Mouse (Mus musculus): ENCODE results near the gene Slc2a2. TPM values are rescaled to one million over a fixed set of nuclear protein-coding genes. Genes with fewer than 3 reads are reported as not detected.

Slc2a2 gene
- 10 to 100 TPM; 16.7 to 50.5 TPM for total RNA-seq (2021)
- long read RNA-seq, experiment 1, full-length matches to known transcripts = 16 of 35 reads
- long read RNA-seq, experiment 1, partial matches to known transcripts = 7 of 35 reads
- long read RNA-seq, experiment 1, other reads (novel, unspliced or antisense) = 12 of 35 reads
- long read RNA-seq, experiment 2, full-length matches to known transcripts = 2 of 3 reads
- long read RNA-seq, experiment 2, partial matches to known transcripts = 0 of 3 reads
- long read RNA-seq, experiment 2, other reads (novel, unspliced or antisense) = 1 of 3 reads

GRCm38 (mm10) chr3:28697797-28698196 lies at the start of gene Slc2a2:
Gene Slc2a2 (plus strand): TSS chr3:28697903.
- no peak for DNase-seq

- no peak for DNase-seq
These were observed 45.1 kb upstream of the Slc2a2 start for GRCm38 (mm10) chr3:28652574-28652973.

GRCm38 (mm10) chr3:28653043-28653442 lies 44.7 kb upstream of the Slc2a2 start:
- no peak for DNase-seq

- DNase-seq = no peak
These were observed 43.0 kb upstream of the Slc2a2 start for GRCm38 (mm10) chr3:28654740-28655139.

GRCm38 (mm10) chr3:28658349-28658748 lies 39.4 kb upstream of the Slc2a2 start:
- DNase-seq = no peak

DNA sequence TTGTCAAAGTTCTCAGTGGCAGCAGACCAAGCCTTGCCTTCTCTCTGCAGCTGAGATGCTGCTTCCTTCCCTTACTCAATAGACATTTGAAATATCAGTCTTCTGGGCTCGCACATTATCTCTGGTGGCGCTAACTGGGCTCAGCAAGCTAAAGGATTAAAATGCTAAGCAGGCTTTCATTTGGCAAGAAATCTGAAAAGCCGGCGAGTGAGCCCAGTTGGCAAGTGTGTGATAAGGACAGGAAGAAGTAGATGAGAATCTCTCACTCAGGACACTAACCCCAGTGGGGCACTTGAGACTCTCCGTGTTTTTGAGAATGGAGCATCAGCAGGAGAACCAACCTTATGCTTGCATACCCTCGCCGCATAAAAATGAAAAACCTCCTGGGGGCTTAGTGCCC lies 16.9 kb upstream of the Slc2a2 start:
- DNase-seq = no peak

DNA sequence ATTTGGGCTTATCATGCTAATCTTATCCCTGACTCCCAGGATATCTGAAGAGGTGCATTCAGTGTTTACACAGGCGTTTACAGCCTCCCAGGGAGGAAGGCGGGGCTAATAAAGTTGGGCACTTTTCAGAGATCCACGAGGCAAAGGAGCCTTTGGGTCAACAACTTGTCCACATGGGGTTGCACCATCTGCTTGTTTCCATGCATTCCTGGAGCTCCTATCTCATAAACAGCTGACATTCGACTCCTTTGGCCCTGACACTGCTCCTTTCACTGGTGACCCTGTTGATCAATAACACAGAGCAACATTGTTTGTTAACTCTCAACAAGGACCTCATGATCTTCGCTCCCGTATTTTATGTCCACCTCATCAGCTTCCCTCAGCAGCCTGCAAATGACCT lies 15.8 kb upstream of the Slc2a2 start:
- no peak for DNase-seq

DNA sequence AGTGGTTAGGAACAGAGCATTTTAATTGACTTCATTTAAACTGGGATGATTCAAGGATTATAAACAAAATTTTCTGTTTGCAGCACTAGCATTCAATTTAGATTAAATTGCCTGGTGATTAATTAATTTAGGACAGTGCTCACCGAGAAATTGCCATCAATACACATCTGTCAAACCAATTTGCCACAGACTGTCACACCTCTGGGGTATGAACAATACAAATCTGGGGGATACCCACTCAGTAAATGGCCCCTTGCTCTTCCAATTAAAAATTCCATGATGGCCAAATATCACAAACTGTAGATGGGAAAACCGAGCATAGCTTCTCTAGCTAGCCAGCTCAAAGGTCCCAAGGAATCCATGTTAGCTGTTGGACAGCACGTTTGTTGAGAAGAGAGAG lies 15.3 kb upstream of the Slc2a2 start:
- DNase-seq = no peak

DNA sequence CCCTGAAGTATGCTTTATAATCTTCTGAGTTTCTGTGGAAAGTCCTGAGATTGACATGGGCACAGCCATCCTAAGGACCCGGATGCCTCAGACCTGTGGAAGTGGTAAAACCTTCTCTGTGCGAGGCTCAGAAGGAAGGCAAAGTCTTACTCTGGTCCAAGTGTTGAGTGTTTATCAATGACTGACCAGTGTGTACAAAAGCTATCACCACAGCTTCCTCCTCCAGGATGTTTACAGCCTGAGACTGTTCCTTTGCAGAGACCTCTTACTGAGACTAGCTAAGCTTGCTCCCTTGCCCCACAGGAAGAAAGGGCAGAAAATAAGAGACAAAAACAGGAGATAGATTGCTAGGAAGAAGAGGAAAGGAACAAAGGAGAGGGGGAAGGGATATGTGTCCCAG lies 12.2 kb upstream of the Slc2a2 start:
- no peak for DNase-seq

DNA sequence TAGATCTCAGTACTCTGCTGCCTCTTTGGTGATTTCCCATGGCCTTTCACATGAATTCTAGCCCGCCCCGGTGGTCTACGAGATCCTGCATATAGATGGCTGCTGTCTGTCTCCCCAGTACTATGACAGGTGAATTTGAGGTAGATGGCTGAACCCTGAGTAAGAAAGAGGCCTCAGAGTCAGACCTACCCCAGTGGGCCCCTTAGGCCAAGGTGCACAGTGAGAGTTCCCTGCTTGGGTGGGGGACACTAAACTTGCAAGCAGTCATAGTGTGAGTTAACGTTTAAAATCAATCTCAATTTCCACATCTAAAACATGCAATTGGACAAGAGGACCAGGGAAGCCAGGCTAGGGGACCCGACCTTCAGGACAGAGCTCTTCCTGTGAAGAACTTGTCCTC lies 2.9 kb upstream of the Slc2a2 start:
- DNase-seq = no peak

DNA sequence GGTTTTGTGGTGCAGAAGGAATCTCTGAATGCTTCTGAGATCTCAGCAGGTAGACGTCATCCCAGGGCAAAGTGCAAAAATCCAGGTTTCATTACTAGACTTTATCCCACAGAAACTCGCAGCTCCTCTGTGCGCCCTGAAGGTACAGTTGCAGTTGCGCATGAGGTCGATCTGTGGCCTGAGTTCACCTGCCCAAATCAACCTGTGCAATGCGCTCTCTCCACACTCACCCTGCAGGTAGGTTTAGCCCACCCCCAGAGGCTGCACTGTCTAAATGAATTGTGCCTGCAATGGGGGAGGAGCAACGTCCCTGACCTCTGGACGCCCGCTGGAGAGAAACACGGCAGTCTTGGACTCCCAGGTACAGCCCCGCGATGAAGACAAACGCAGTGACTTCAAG lies 2.1 kb upstream of the Slc2a2 start:
- DNase-seq = no peak

DNA sequence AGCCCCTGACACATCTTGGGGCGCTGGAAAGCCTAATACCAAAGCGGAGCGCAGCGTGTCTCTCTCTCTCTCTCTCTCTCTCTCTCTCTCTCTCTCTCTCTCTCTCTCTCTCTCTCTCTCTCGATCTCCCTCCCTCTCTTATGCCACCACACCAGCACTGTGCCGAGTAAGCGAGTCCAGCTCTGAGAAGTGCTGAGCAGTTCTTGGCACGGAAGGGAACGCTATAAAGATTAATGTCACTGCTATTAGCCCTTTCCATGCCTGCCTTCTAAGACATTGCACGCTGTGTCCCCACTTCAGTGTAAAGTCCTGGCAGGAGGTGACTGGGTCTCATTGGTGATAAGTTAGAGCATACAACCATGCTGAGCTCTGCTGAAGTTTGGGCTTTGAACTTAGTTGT lies 1.5 kb upstream of the Slc2a2 start:
- DNase-seq = no peak

GRCm38 (mm10) chr3:28699601-28700000 lies 1.9 kb downstream of the Slc2a2 start:
- no peak for DNase-seq

- no peak for DNase-seq
These were observed 7.9 kb downstream of the Slc2a2 start for GRCm38 (mm10) chr3:28705522-28706137.

DNA sequence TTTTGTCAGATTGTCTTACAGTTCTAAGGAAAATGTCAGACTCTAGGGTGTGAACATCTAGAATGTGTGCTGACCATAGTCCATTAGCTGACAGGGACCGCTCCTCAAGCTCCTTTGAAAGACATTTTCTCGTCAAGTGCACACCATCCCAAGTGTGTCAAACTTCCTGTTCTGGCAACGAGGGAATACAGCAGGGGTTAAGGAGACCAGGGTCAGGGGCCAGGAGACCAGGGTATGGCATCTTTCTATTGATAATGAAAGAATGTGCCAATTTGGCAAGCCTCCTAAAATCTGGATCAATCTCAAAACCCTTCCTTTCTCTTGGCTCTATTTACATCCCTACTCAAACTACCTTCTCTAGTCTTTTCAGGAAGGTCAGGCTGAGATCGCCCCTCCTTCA lies 9.0 kb downstream of the Slc2a2 start:
- DNase-seq = no peak

- DNase-seq = no peak
These were observed 12.0 kb downstream of the Slc2a2 start for GRCm38 (mm10) chr3:28709740-28710139.

DNA sequence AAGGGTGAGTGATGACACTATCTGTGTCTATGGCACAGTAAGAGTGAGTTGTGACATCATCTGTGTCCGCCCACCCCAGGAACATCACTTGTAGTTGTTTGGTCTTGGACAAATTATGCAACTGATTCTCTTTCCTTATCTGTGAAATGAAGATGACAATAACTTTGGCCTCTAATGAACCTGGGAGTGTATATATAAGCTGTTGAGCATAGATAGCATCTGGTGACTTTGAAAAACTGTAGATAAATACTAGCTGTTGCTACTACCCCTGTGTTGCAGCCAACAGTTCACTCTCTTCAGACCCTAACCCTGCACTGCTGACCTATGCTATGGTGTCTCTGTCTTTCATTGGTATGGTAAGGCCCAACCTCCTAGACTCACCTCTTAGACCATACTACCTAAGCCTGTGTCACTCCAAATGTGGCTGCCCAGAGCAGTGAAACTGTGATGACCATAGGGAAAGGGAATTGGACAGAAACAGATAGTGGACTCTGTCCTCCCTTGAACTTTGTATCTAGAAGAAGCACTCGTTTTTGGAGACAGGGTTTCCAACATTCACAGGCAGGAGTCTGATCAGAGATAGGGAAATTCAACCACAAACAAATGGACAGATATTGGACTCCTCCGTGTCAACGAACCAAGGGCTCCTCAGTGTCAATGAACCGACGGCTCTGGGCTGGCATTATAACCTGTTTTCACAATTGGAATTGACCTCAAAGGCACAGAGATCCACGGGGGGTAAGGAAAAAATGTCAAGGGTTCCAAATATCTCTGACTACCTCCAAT lies 16.4 kb downstream of the Slc2a2 start:
- DNase-seq = no peak

DNA sequence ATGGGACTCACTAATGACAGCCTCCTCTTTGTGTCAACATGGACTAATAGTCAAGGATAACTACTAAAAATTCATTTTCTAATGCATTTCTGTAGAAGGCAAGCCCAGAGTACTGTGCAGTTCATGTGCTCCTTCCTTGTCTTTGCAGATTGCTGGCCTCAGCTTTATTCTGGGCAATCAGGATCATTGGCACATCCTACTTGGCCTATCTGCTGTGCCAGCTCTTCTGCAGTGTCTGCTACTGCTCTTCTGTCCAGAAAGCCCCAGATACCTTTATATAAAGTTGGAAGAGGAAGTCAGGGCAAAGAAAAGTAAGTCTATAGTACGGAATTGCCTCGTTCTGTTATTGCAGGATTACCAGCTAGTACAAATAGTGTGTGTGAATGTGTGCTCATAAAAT lies 20.8 kb downstream of the Slc2a2 start:
- DNase-seq = no peak

- DNase-seq = no peak
These were observed 23.5 kb downstream of the Slc2a2 start for GRCm38 (mm10) chr3:28721218-28721617.

GRCm38 (mm10) chr3:28721838-28722237 lies 24.1 kb downstream of the Slc2a2 start:
- DNase-seq = peak; percentile 20

GRCm38 (mm10) chr3:28722531-28722930 lies 24.8 kb downstream of the Slc2a2 start:
- no peak for DNase-seq

DNA sequence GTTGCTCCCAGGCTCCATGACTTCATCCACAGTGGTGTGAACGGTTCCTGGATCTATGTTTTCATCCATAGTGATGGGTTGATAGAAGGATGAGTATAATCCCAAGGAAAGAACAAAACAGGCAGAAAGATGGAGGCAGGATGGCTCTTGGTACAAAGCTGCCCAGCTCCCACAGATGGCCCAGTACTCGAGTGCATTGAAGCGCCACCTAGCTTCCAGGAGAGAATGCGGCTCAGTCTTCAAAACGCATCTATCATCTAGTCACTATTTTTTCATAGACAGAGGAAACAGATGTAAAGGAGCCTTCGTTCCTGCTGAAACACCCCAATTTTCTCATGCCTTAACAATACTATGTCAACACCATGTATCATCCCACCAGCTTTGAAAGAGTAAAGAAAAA lies 25.8 kb downstream of the Slc2a2 start:
- no peak for DNase-seq

- no peak for DNase-seq
These were observed 27.5 kb downstream of the Slc2a2 start for GRCm38 (mm10) chr3:28725203-28725602.

DNA sequence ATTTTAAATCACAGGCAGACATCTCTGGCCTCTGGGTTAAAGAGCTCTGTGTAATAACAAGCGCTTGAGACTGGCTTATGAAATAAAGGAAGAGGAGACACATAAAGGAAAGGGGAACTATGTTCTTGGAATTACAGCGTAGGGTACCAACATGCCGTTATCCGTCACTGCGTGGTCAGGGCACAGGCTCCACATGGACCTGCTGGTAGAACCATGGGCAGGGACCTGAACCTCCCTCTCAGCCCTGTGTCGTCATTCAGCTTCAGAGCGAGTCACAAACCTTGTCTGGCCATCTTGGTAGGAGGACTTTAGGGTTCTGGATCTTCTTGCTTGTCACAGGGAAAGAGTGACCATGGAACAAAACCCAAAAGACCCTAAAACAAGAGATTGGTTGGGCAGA lies 28.7 kb downstream of the Slc2a2 start:
- DNase-seq = no peak

All from adrenal gland, postnatal 10 days (tissue).